Mouse (Mus musculus): Measurements from ENCODE around the gene Tead1.

The Tead1 gene

GRCm38 (mm10) chr7:112686586-112686985, 7.5 kb downstream of the Tead1 start:
- DNase-seq (ENCODE audit: low spot score), result no peak

GRCm38 (mm10) chr7:112688425-112689001, 9.4 kb downstream of the Tead1 start:
- DNase-seq (ENCODE audit: low spot score), result no peak

- no peak for DNase-seq (ENCODE audit: low spot score)
Observed at GRCm38 (mm10) chr7:112690836-112691781, 12.0 kb downstream of the Tead1 start.

GRCm38 (mm10) chr7:112693566-112693965, 14.4 kb downstream of the Tead1 start:
- no peak for DNase-seq (ENCODE audit: low spot score)

GRCm38 (mm10) chr7:112696777-112697161, 17.7 kb downstream of the Tead1 start:
- DNase-seq (ENCODE audit: low spot score), result no peak

- DNase-seq (ENCODE audit: low spot score), result peak; percentile 78
Observed at GRCm38 (mm10) chr7:112697162-112697841, 18.2 kb downstream of the Tead1 start.

- no peak for DNase-seq (ENCODE audit: low spot score)
Observed at GRCm38 (mm10) chr7:112700082-112700481, 21.0 kb downstream of the Tead1 start.

GRCm38 (mm10) chr7:112703341-112703740, 24.2 kb downstream of the Tead1 start:
- DNase-seq (ENCODE audit: low spot score), result no peak

GRCm38 (mm10) chr7:112705870-112706269, 26.8 kb downstream of the Tead1 start:
- no peak for DNase-seq (ENCODE audit: low spot score)

GRCm38 (mm10) chr7:112706756-112707155, 27.6 kb downstream of the Tead1 start:
- no peak for DNase-seq (ENCODE audit: low spot score)

- DNase-seq (ENCODE audit: low spot score), result no peak
Observed at GRCm38 (mm10) chr7:112710409-112711107, 31.4 kb downstream of the Tead1 start.

GRCm38 (mm10) chr7:112711977-112712376, 32.9 kb downstream of the Tead1 start:
- no peak for DNase-seq (ENCODE audit: low spot score)

GRCm38 (mm10) chr7:112713509-112713908, 34.4 kb downstream of the Tead1 start:
- no peak for DNase-seq (ENCODE audit: low spot score)

- no peak for DNase-seq (ENCODE audit: low spot score)
Observed at GRCm38 (mm10) chr7:112714783-112715182, 35.7 kb downstream of the Tead1 start.

GRCm38 (mm10) chr7:112716701-112717100, 37.6 kb downstream of the Tead1 start:
- no peak for DNase-seq (ENCODE audit: low spot score)

- DNase-seq (ENCODE audit: low spot score), result no peak
Observed at GRCm38 (mm10) chr7:112717676-112718075, 38.6 kb downstream of the Tead1 start.

GRCm38 (mm10) chr7:112719394-112720142, 40.5 kb downstream of the Tead1 start:
- no peak for DNase-seq (ENCODE audit: low spot score)

GRCm38 (mm10) chr7:112720143-112720988, 41.2 kb downstream of the Tead1 start:
- DNase-seq (ENCODE audit: low spot score), result peak; percentile 66

GRCm38 (mm10) chr7:112720989-112721337, 41.8 kb downstream of the Tead1 start:
- DNase-seq (ENCODE audit: low spot score), result no peak

- no peak for DNase-seq (ENCODE audit: low spot score)
Observed at GRCm38 (mm10) chr7:112721859-112722258, 42.7 kb downstream of the Tead1 start.

- DNase-seq (ENCODE audit: low spot score), result peak; percentile 57
Observed at GRCm38 (mm10) chr7:112728399-112728798, 49.3 kb downstream of the Tead1 start.

All from lung, postnatal 25 days (tissue).